Mouse (Mus musculus): ENCODE measurements around the gene Fip1l1. TPM values are rescaled to one million over a fixed set of nuclear protein-coding genes. Genes with fewer than 3 reads are reported as not detected.

The Fip1l1 gene
- polyA plus RNA-seq, 1 experiment: 177 TPM

GRCm38 (mm10) chr5:74642291-74642690 lies 107.0 kb downstream of the Fip1l1 start:
- no peaks in the 10 kb centered on the region for H3K4me1 ChIP-seq (ENCODE audit: control insufficient read depth, insufficient read depth, low read length)
- H3K4me3 ChIP-seq (ENCODE audit: low read depth, low read length): no peak overlapping the region
- H3K9ac ChIP-seq (ENCODE audit: low read depth, poor library complexity, severe bottlenecking): no peak overlapping the region
- no peak for TF ChIP-seq EP300 (IDR thresholded peaks at IDR 0.05; ENCODE audit: insufficient read depth, low read depth, low read length)
- TF ChIP-seq POLR2A (IDR thresholded peaks at IDR 0.05; ENCODE audit: insufficient read depth, low read length): no peak
- TF ChIP-seq CTCF (IDR thresholded peaks at IDR 0.05; ENCODE audit: low read depth, low read length): no peak
- no peaks in the 10 kb centered on the region for H3K36me3 ChIP-seq (ENCODE audit: control insufficient read depth, insufficient read depth, low read length, poor library complexity, severe bottlenecking)
- H3K27me3 ChIP-seq (ENCODE audit: control insufficient read depth, insufficient read depth, low read length, poor library complexity, severe bottlenecking): no peaks in the 10 kb centered on the region
- no peaks in the 10 kb centered on the region for H3K9me3 ChIP-seq (replicated peaks; ENCODE audit: control insufficient read depth, insufficient read depth, low read length, poor library complexity, severe bottlenecking)
- H3K27ac ChIP-seq (ENCODE audit: insufficient read depth, low read length): no peak overlapping the region

DNA sequence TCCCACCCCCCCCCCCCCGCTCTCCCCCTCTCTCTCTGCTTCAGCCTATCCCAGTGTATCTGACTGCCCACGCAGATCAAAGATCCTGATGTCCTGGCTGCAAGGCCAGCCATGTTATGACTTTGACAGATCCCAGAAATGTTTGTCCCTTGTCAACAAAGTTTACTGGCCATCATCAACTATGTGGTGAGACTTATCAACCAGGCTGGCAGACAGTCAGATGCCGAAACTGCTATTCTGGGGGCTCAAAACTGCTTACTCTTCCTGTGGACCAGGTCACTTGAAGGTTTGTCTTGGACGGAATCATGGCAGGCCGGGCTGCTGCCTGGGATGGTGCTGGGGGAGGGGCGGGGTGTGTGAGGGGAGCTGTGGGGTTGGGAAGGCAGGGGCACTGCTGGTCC lies 112.3 kb downstream of the Fip1l1 start:
- Histone ChIP-seq H3K27ac (ENCODE audit: insufficient read depth, low read length) (no peak overlapping the region), H3K9me3 (replicated peaks; ENCODE audit: control insufficient read depth, insufficient read depth, low read length, poor library complexity, severe bottlenecking) (no peaks in the 10 kb centered on the region), H3K36me3 (ENCODE audit: control insufficient read depth, insufficient read depth, low read length, poor library complexity, severe bottlenecking) (no peaks in the 10 kb centered on the region), H3K4me1 (ENCODE audit: control insufficient read depth, insufficient read depth, low read length) (no peaks in the 10 kb centered on the region), H3K9ac (ENCODE audit: low read depth, poor library complexity, severe bottlenecking) (no peak overlapping the region), H3K27me3 (ENCODE audit: control insufficient read depth, insufficient read depth, low read length, poor library complexity, severe bottlenecking) (no peaks in the 10 kb centered on the region), H3K4me3 (ENCODE audit: low read depth, low read length) (no peak overlapping the region)
- no peak for TF ChIP-seq CTCF (IDR thresholded peaks at IDR 0.05; ENCODE audit: low read depth, low read length)
- no peak for TF ChIP-seq EP300 (IDR thresholded peaks at IDR 0.05; ENCODE audit: insufficient read depth, low read depth, low read length)
- no peak for TF ChIP-seq POLR2A (IDR thresholded peaks at IDR 0.05; ENCODE audit: insufficient read depth, low read length)

DNA sequence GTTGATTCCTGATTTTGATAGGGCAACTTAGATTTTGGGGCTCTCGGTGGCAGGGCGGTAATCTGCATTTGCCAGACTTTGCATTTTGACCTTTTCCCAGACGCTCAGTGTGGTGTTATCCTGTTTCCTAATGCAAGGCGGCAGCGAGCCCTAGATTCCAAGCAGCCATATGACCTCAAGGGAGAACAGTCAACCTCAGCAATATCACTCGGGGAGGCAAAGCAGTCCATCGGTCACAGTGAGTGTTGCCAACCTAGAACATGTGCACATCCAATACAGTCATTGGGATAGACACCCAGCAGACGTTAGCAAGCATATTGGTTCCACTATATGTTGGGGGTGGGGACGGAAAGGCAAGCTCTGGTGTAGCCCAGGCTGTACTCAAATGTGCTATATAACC lies 113.0 kb downstream of the Fip1l1 start:
- H3K27ac ChIP-seq (ENCODE audit: insufficient read depth, low read length): no peak overlapping the region
- no peak overlapping the region for H3K4me3 ChIP-seq (ENCODE audit: low read depth, low read length)
- no peaks in the 10 kb centered on the region for H3K36me3 ChIP-seq (ENCODE audit: control insufficient read depth, insufficient read depth, low read length, poor library complexity, severe bottlenecking)
- TF ChIP-seq POLR2A (IDR thresholded peaks at IDR 0.05; ENCODE audit: insufficient read depth, low read length): no peak
- TF ChIP-seq CTCF (IDR thresholded peaks at IDR 0.05; ENCODE audit: low read depth, low read length): no peak
- no peak for TF ChIP-seq EP300 (IDR thresholded peaks at IDR 0.05; ENCODE audit: insufficient read depth, low read depth, low read length)
- no peaks in the 10 kb centered on the region for H3K9me3 ChIP-seq (replicated peaks; ENCODE audit: control insufficient read depth, insufficient read depth, low read length, poor library complexity, severe bottlenecking)
- no peak overlapping the region for H3K9ac ChIP-seq (ENCODE audit: low read depth, poor library complexity, severe bottlenecking)
- H3K4me1 ChIP-seq (ENCODE audit: control insufficient read depth, insufficient read depth, low read length): no peaks in the 10 kb centered on the region
- no peaks in the 10 kb centered on the region for H3K27me3 ChIP-seq (ENCODE audit: control insufficient read depth, insufficient read depth, low read length, poor library complexity, severe bottlenecking)

Other genes with a start within 250 kb of the Fip1l1 start
- 5.8 and 9.4 TPM in 2 replicates for gene Scfd2, start 3.7 kb upstream of the Fip1l1 start, polyA plus RNA-seq (2011; ENCODE audit: insufficient read depth, insufficient read length, low read depth, missing spikeins)
- gene Lnx1, start 167.5 kb downstream of the Fip1l1 start, polyA plus RNA-seq (2011; ENCODE audit: insufficient read depth, insufficient read length, low read depth, missing spikeins): 7.4 and 10.5 TPM in 2 replicates